Mouse (Mus musculus) liver, adult (tissue): ENCODE results near the gene Tufm.
A peak's percentile ranks its signal among the peaks of the same experiment; 100 is the strongest.

Experiments
- GATA4 ChIP-seq: IDR thresholded peaks from 2 replicates; pipeline ENCODE4 v1.6.1; 2014; ENCODE audit warnings: mild to moderate bottlenecking, low read length; ENCODE audit not compliant: insufficient replicate concordance

The Tufm gene

DNA sequence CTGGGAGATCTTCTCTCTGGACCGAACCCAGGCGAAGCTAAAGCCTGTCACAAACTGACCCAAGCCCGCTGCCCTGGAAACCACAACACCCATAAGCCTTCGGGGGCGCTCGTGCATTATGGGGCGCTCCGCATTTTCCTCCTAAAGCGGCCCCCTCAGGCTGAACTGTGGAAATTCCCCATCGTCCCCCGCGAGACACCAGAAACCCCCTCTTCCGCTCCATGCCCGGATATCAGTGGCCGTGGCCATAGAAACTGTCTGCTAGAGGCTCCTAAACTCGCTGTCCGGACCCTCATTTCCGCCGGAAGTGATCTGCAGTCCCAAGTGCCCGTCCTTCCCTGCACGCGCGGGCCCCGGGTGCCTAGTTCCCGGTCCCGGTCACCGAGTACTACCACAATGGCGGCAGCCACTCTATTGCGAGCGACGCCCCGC lies at the start of gene Tufm:
Gene Tufm, plus strand, starts transcription at position 310 of the 432 bp plus-strand sequence.
- TF ChIP-seq GATA4: peak; percentile 63; the same call in 1 of the 2 replicates

DNA sequence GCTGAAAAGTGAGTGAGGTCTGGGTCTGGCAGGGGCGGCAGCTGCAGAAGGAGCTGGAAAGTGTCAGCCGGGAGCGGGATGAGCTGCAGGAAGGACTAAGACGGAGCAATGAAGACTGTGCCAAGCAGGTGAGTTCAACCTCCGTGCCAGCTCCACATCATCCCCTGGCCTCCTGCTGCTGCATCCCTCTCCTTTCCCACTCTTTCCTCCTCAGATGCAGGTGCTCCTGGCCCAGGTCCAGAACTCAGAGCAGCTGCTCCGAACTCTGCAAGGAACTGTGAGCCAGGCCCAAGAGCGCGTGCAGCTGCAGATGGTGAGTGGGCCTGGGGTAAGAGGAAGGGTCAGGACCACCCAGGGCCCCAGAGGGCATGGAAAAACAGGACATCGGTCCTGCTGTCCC lies 47.0 kb upstream of the Tufm start:
- no peak for TF ChIP-seq GATA4

- no peak for TF ChIP-seq GATA4
Observed at GRCm38 (mm10) chr7:126443997-126444396, 43.2 kb upstream of the Tufm start.

DNA sequence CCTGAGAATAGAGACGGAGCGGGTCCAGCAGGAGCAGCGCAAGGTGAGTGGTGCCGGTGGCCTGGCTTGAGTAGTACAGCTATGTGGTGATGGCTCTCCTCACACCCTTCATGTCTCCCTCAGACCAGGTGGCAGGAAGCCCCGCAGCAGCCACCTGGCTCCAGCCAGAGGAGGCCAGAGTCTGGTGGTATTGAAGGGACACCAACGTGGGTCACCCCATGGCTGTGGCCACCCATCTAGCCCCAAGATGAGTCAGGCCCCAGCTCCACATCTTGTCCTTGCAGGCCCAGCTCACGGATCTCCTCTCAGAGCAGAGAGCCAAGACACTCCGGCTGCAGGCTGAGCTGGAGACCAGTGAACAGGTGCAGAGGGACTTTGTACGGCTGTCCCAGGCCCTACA lies 42.6 kb upstream of the Tufm start:
- TF ChIP-seq GATA4: no peak

- TF ChIP-seq GATA4: no peak
Observed at GRCm38 (mm10) chr7:126445104-126445815, 41.9 kb upstream of the Tufm start.

GRCm38 (mm10) chr7:126446217-126446616 lies 40.9 kb upstream of the Tufm start:
- TF ChIP-seq GATA4: no peak

GRCm38 (mm10) chr7:126448481-126448880 lies 38.7 kb upstream of the Tufm start:
- TF ChIP-seq GATA4: no peak

DNA sequence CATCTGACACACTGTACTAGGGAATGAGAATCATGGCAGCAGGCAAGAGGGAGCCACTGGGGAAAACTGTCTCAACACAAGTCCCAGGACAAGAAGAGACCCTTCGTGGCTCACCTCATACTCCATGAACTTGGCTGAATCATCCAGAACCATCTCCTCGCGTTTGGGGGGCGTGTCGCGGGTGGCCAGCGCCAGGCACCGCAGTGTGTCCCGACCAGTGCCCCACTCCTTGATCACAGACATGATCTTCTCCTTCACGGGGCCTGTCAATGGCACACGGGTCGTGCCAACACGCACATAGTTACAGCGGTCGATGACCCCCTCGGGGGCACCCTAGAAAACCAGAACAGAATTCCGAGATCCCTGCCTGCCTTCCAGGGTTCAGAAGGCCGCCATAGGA lies 37.2 kb upstream of the Tufm start:
- no peak for TF ChIP-seq GATA4

- TF ChIP-seq GATA4: no peak
Observed at GRCm38 (mm10) chr7:126450641-126451040, 36.5 kb upstream of the Tufm start.

- TF ChIP-seq GATA4: no peak
Observed at GRCm38 (mm10) chr7:126452244-126452643, 34.9 kb upstream of the Tufm start.

GRCm38 (mm10) chr7:126453861-126454260 lies 33.3 kb upstream of the Tufm start:
- no peak for TF ChIP-seq GATA4

DNA sequence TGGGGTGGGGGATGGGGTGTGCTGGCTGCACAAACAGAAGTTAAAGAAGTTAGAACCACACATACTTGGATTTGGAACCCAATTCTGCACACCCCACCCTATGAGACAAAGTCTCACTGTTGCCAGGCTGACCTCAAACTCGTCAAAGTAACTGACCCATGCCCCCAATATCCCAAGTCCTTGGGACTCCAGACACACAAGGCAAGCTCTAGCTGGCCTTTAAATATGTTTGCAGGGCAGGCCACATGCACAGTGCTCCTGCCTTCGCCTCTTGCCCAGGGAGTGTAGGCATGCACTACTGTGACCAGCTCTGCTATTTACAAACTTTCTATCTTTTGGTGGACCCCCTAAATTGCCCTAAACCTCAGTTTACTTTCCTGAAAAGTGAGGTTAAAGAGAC lies 31.9 kb upstream of the Tufm start:
- no peak for TF ChIP-seq GATA4

- no peak for TF ChIP-seq GATA4
Observed at GRCm38 (mm10) chr7:126456382-126457266, 30.5 kb upstream of the Tufm start.

- no peak for TF ChIP-seq GATA4
Observed at GRCm38 (mm10) chr7:126458225-126458624, 28.9 kb upstream of the Tufm start.

DNA sequence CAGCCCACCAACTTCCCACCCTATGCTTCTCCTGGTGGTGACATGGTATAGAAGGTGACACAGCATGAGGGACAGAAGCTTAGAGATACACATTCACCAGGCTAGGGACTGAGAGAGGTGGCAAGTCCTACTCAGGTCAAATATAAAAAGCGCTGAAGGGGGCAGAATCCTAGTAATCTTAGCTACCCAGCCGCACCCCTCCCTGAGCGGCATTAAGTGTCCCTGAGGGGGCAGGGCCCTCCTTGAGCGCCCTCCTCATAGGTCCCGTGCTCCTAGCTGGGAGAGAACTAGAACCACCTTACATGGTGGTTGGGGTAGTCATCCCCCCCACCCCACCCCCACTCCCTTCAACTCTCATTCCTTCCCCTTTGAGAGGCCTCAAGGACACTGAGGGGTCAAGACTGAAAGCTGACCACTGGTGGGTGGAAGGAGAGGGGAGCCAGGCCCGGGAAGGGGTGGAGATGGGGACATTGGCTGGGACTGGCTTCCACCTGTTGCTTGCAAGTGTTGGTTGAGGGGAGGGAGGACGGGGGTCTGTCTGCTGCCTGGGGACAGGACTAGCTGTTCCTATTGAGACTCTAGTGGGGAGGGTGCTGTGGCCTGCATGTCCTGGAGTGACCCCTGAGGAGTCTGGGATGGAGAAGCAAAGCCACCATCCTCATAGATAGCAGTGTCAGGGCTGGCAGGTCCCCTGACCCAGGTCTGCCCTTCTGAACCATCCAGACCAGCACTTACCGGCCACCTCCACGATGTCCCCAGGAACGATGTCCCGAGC lies 28.1 kb upstream of the Tufm start:
- TF ChIP-seq GATA4: no peak

- no peak for TF ChIP-seq GATA4
Observed at GRCm38 (mm10) chr7:126460623-126461399, 26.4 kb upstream of the Tufm start.
